Mouse (Mus musculus) liver, embryonic 14.5 days (tissue): ENCODE data around the gene Smg6.

Experiments used
- CTCF ChIP-seq: IDR thresholded peaks from 2 replicates; pipeline ENCODE4 v1.5.1; 2016; ENCODE audit warnings: antibody characterized with exemption, low read depth, control low read depth
- EP300 ChIP-seq: IDR thresholded peaks from 2 replicates; pipeline ENCODE4 v1.6.1; 2016; ENCODE audit warnings: antibody characterized with exemption, low read depth

DNA sequence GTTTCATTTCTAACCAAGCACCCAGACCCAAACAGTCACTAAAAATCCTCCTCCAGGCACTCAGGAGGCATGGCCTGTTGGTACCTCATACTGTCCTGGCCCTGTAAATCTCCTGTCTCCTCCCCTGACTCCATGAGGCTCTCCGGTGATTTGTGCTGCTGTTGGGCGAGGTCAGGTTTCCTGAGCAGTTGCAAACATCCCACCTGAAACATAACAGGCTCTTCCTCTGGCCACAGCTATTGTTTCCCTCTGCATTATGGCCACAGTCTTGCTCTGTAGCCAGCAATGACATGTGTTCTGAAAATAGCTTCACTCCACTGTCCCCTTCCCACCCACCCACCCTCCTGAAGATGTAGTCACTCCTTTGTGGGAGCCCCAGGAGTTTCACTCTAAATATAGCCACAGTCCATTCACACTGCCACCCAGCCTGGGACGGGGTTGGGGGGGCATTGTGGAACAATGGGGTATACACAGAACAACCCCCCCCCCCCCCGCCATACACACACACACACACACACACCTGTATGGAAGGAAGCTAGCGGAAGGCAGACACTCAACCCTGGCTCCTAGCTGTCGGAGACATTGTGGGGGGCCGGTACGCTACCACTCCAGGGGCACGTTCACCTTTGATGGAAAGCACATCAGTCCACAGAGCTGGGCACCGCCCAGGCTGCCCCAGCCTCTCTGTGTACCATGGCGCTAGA, 222.9 kb downstream of the Smg6 start:
- TF ChIP-seq CTCF (no peak), EP300 (no peak)
